Mouse (Mus musculus): ENCODE results near the gene Bcl2a1b.
"Not testable (repeated sequence)": the region's sequence is repeated elsewhere in the genome, so short reads cannot be mapped to it uniquely, and the experiment has no call there.

The Bcl2a1b gene

DNA sequence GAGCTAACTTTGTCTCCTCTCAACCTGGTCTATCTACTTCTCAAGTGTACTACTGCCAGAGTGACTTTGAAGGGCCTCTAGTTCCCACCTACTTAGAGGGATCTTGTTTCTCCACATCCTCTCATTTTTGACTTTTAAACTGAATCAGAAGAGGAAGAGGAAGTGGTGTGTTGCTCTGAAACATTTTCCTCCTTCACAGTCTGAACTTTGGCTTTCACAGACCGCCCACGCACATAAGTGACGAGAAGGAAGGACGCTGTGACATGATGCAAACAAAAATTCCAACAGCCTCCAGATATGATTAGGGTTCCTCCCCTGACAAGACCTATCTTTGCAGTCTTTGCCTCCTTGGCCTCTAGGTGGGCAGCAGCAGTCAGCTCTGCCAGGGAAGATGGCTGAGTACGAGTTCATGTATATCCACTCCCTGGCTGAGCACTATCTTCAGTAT is at the start of gene Bcl2a1b, which contains the start of gene Gm29094:
Bcl2a1b (plus strand) TSS at position 241 of the 448 bp plus-strand sequence.
Gm29094 (plus strand) TSS at position 411 of the 448 bp plus-strand sequence.
- in situ Hi-C loops (cut with MboI; ENCODE audit: low sequenced_read_pairs) = not testable (repeated sequence)

DNA sequence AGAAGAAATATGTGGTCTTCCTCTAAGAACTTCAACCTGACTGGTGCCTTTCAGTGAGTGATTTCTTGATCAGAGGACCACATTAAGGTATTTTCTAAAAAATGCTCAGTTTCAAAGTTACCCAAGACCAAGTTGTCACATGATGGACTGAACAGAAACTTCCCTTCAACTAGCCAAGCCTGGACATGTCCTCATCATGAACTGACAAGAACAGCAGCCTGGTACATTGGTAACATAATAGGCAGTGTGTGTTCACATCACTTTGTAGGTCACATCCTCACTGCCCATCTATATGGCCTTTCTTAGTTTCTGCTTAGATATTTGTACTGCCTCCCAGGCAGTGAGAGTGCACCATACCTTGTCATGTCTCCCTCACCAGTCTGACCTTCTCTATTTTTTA is 26.5 kb upstream of the Bcl2a1b start:
- in situ Hi-C loops (cut with MboI; ENCODE audit: low sequenced_read_pairs) = not testable (repeated sequence)

DNA sequence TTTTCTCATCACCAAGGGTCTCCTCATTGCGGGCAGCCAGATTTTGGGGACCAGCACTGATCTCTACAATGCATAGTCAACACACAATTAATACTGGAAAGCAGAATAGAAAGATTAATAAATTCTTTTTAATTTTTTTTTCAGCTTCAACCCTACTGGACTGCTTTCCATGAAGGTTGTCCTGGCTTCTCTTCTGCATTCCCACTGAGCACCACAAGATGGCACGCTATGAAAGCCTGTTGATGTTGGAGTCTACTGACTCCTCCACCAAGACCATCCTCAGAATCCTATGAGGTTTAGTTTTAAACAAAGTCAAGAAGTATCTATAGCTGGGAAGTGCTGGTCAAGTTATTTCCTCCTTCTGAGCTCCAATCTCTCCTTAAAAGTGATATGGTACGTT is 20.2 kb upstream of the Bcl2a1b start:
- in situ Hi-C loops (cut with MboI; ENCODE audit: low sequenced_read_pairs) = not testable (repeated sequence)

DNA sequence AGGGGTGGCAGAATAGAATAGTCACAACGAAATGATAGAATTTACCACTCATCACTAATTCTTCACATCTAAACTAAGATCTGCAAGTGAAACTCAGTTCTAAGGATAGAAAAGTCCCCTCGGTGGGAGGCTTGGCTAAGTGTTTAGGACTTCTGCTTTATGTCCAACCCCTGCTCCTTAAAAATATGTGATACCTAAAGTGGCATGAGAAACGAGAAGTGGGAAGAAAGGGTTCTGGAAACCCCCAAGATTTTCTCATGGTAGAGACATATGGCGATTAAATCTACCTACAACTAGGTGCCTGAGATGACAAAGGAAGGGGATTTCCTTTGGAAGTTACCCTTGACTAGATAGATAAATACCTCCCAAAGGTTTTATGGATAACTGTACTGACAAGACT is 19.5 kb upstream of the Bcl2a1b start:
- in situ Hi-C loops (cut with MboI; ENCODE audit: low sequenced_read_pairs) = not testable (repeated sequence)

- in situ Hi-C loops (cut with MboI; ENCODE audit: low sequenced_read_pairs) = not testable (repeated sequence)
Observed at GRCm38 (mm10) chr9:89187006-89187405, 12.0 kb upstream of the Bcl2a1b start.

DNA sequence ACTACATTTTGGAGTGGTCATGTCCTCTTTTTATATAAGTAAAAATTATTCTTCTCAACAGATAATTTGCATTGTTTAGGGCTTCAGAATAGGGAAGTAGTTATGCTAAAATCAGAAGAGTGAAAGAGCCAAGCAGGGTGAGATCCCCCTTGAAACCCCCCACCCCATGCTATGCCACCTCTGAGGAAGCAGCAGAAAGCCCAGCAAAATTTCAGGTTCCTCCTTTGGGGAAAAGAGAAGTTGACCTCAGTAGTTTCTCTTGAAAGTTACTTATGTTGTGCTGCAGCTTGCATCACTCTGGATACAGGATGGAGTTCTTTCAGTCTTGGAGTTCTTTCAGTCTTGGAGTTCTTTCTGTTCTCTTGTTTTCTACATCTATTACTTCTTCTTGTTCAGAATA is 3.5 kb upstream of the Bcl2a1b start:
- in situ Hi-C loops (cut with MboI; ENCODE audit: low sequenced_read_pairs) = not testable (repeated sequence)

DNA sequence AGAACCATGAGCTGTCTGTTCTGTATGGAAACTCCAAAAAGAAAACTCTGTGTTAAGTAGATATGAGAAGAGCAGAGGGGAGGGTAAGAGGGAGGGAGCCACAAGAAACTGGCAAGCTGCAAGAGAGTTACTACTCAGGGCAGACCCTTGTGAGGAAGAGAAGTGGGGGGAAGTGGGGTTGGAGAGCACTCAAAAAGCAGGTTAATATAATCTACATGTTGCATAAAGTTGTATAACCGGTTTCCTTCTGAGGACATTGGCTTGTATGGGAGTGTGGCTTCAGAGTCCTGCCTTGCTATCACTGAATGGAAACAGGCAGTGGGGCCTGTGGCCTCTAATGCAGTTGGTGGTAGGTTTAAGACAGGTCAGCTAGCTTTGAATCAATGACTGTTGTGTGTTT is 1.5 kb upstream of the Bcl2a1b start:
- in situ Hi-C loops (cut with MboI; ENCODE audit: low sequenced_read_pairs) = not testable (repeated sequence)

- in situ Hi-C loops (cut with MboI; ENCODE audit: low sequenced_read_pairs) = not testable (repeated sequence)
Observed at GRCm38 (mm10) chr9:89198349-89198748, 660 bp upstream of the Bcl2a1b start.

GRCm38 (mm10) chr9:89202256-89202655 is 3.2 kb downstream of the Bcl2a1b start:
- in situ Hi-C loops (cut with MboI; ENCODE audit: low sequenced_read_pairs) = not testable (repeated sequence)

DNA sequence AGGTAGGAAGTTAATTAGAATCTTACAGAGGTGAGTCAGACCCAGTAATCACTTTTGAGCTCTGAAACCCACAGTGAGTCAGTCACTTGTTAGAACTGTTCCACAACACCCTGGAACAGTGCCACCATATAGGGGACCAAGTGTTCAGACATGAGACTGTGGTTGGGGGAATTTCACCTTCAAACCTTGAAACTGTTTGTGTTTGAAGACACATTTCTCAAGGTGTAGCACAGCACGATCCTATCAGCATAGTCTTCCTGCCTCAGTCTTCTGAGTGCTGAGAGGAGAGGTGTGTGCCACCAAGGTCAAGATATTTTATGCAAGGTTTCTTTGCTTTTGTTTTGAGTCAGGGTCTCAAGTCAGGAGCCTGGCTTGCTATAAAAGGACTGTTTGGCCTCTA is 9.9 kb downstream of the Bcl2a1b start:
- in situ Hi-C loops (cut with MboI; ENCODE audit: low sequenced_read_pairs) = not testable (repeated sequence)

DNA sequence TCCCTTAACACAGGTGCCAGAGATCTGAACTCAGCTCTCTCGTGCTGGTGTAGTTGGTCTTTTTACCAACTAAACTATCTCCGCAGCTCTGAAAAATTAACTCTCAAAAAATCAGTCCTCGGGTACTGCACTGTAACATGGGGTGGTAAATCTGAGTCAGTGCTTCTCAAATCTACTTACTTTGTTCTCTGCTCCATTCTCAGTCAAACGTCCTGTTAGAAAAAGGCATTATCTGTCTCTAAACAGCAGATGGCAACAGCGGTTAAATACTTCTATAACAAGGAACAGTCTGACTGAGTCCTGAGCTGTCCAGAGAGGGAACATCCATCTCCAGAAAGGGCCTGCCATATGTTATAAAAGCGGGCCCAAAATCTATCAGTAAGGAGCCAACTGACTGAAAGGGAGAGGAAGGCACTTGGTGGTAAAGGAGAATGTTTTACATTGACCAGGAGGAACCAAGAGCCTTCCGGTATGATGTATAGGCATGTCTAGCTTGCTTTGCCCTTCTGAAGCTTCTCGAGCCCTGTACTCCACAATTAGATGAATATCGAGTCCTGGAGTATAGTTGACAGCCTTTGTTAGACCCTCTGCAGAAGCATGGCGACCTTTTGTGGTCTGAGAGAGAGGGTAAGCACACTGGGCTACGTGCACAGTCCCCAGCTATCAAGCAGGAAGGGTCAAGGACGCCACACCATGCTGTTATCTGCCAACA is 11.5 kb downstream of the Bcl2a1b start, which contains the start of gene Mthfs:
Mthfs (plus strand) TSS at position 324 of the 712 bp plus-strand sequence.
- in situ Hi-C loops (cut with MboI; ENCODE audit: low sequenced_read_pairs) = not testable (repeated sequence)

- in situ Hi-C loops (cut with MboI; ENCODE audit: low sequenced_read_pairs) = not testable (repeated sequence)
Observed at GRCm38 (mm10) chr9:89211065-89211858, 12.3 kb downstream of the Bcl2a1b start.

DNA sequence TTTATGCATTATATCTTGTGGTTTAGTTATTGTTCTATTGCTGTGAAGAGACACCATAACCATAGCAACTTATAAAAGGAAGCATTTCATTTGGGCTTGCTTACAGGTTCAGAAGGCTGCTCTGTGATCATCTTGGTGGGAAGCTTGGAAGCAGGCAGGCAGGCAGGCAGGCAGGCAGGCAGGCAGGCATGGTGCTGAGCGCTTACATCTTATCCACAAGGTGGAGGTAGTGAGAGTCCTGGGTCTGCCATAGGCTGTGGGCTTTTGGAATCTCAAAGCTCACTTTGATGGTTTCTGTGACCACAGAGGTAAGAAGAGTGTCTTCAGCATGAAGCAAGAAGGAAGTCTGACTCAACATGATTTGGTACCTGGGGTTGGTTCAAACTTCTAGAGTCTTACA is 13.4 kb downstream of the Bcl2a1b start:
- in situ Hi-C loops (cut with MboI; ENCODE audit: low sequenced_read_pairs) = not testable (repeated sequence)

DNA sequence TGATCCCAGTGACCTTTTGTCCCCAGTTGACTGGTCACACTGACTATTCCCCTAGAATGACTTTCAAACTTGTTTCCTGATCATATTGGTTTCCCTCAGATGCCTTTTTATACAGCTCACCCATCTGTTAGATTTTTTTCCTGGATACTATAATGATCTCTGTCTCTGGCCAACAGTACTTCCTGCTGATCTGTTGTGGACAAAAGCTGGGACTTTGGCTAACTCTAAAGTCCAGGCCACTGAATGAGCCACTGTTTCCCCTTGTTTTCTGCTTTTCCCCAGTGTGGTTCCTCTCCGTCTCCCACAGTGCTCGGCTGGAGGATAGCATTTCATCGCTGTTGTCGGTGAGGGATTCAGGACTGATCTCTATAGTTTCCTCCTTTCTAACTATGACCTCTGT is 19.2 kb downstream of the Bcl2a1b start:
- in situ Hi-C loops (cut with MboI; ENCODE audit: low sequenced_read_pairs) = not testable (repeated sequence)

DNA sequence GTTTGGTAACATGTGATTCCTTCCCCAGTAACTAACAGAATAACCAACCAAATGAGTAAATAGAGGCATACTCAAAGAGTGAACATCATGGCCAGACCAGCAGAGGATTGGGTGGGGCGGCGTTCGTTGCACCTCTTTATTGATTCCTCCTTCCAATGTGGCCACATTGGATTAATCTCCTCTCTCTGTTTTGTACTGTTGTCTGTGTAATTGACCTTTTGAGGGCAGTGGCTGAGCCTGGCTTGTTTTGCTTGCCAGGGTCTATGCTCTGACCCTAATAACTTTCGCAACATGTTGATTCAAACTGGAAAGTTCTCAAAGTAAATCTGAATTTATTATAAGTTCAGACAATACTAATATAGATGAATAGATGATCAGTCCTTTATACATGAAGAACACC is 20.7 kb downstream of the Bcl2a1b start:
- in situ Hi-C loops (cut with MboI; ENCODE audit: low sequenced_read_pairs) = not testable (repeated sequence)

DNA sequence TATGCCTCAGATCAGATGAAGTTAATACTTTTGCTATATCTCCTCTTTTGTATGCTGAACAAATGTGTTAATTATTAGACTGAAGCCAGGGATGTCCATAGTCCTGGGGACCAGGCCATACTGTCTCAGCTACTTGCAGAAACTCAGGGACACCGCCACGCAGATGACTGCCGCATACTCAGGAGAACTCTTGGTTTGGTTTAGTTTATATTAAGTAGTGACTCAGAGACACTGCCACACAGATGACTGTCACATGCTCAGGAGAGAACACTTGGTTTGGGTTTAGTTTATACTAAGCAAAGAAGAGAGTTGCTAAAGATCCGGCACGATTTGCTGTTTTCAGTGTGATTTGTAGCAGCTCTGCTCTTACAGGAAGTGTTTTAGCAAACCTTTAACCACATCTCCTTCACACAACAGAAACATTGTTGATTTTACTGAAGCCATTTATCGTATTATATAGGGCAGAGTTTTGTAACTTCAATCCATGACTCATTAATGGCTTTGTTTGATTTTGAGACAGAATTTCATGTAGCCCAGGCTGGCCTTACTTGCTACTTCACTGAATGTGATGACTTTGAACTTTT is 21.8 kb downstream of the Bcl2a1b start:
- in situ Hi-C loops (cut with MboI; ENCODE audit: low sequenced_read_pairs) = not testable (repeated sequence)

DNA sequence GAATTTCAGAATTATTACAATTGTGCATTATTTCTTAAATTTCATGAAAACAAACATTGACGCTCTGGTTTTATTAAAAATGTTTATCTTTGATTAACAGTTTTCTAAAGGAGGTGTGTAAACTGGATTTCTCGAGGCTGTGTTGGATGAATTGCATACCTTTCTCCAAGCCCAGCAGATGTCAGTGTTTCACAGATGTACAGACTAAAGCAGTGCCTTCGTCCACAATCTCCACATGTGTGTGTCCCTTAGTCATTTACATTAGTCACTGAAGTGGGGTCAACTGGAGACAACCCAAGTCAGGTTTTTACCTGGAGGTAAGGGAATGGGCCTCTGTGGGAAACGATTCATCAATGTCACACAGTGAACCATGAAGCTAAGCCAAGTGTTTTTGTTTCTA is 27.1 kb downstream of the Bcl2a1b start:
- in situ Hi-C loops (cut with MboI; ENCODE audit: low sequenced_read_pairs) = loop anchor here (25.0 kb wide), 1 partner anchor 461 kb away; no protein-coding TSS in a partner anchor

- in situ Hi-C loops (cut with MboI; ENCODE audit: low sequenced_read_pairs) = loop anchor here (25.0 kb wide), 1 partner anchor 459 kb away; no protein-coding TSS in a partner anchor
Observed at GRCm38 (mm10) chr9:89228122-89228521, 29.1 kb downstream of the Bcl2a1b start.

DNA sequence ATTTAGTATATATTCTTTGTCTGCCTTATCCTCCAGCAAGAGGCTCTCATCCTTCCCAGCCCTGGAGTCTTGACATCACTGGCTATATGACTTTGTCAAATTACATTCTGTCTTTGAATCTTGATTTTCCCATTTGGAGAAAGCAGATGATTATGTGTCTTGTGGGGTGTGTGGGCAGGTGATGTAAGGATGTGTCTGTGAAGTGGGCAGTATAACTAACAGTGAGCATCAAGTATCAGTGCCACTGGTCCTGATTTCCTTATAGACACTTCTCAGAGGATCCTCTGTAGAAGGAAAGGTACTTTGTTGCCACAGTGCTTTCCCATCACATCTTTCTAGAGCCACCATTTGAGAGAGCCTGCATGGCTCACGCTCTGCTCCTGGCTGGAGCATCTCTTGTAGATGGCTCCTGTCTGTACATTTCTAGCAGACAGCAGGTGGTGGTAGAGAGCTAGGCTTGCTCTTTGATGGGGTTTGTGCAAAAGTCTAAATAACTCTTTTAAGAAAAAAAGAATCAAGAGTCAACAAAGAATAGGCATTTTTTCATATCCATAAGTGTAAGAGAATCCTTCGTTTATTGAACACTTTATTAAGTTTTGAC is 32.0 kb downstream of the Bcl2a1b start:
- in situ Hi-C loops (cut with MboI; ENCODE audit: low sequenced_read_pairs) = loop anchor here (25.0 kb wide), 1 partner anchor 456 kb away; no protein-coding TSS in a partner anchor

GRCm38 (mm10) chr9:89237131-89237530 is 38.1 kb downstream of the Bcl2a1b start:
- in situ Hi-C loops (cut with MboI; ENCODE audit: low sequenced_read_pairs) = loop anchor here (25.0 kb wide), 1 partner anchor 450 kb away; no protein-coding TSS in a partner anchor

All from CH12F3 (cell line).